Mouse (Mus musculus) left cerebral cortex, adult 18-20 months (tissue): ENCODE measurements around the gene Pkn2. TPM values are rescaled to one million over a fixed set of nuclear protein-coding genes. Genes with fewer than 3 reads are reported as not detected.

Experiments used
- DNase-seq, 2 experiments: peaks; one replicate each; pipeline ENCODE4 v3.0.0; 2021 to 2022; ENCODE audit warnings: low spot score in 2 of 2, mixed read lengths in 1 of 2
- total RNA-seq, 2 experiments: library from RNA; stranded (reverse); gene quantifications; 2 replicates each; pipeline ENCODE4 v1.2.3; 2021

Gene Pkn2
- total RNA-seq, 2 experiments from 2014 or later, result 29.1 to 34.1 TPM

GRCm38 (mm10) chr3:142745076-142745475 lies 136.7 kb downstream of the Pkn2 start:
- no peak for DNase-seq

DNA sequence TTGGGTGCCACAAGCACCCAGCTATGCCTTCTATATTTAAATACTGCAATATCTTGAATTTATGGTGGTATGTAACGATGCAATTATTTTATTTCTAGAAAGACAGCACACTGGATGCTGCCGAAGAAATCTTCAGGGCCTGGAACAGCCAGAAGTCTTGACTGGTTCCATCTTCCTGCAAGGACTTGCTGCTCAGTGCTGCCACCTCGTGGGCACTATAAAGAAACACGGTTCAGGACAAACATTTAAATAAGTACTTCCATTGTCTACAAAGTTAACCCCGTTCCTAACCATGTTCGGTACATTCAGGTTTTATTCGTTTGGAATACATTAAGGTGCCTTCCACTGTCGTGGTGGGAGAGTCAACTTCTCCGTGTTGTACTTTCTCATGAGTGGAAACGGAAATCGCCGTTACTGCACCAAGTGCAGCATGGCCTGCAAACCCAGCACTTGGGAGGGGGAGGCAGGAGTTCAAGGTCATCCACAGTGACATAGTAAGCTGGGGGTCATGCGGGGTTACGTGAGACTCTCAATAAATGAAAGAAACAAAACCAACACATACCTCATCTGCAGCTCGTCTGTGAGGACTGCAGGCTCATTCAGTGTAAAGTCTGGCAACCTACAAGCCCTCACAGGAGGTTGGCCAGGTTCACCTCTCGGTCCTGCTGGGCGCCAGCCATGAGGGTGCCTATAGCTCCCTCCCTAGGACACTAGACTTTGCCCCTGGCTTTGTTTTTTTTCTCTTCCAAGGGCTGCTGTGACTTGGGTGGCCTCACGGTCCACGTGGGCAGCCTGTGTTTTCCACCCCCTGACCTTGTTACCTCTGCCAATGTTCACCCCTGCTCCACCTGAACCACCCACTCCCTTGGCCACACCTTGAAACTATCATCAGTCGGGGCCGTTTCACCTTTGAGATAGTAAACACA lies 137.6 kb downstream of the Pkn2 start:
- peak; percentile 26 to 33 for DNase-seq

Other genes starting within 250 kb of the Pkn2 start
- gene Kyat3, start 181.0 kb downstream of the Pkn2 start, total RNA-seq, result 1 to 10 TPM; 5.9 to 6.6 TPM
- 10 to 100 TPM; 41.2 to 42.4 TPM for gene Gtf2b, start 117.0 kb downstream of the Pkn2 start, total RNA-seq